9 mouse cellular contexts compared by ENCODE assay signal in genomic region chr1:135136500-135136899, GRCm38 (mm10). TPM values are rescaled to one million over a fixed set of nuclear protein-coding genes. Genes with fewer than 3 reads are reported as not detected.
DNase-seq lines count a peak whose midpoint lies in the region; ATAC-seq and TF ChIP-seq lines count a peak whose summit lies in the region.
"Had no signal": no experiment of that assay in that cellular context is flagged by ENCODE, and none has a peak within 500 bp of the region (broad histone marks: within the 10 kb centered on the region; RNA-seq: fewer than 3 reads in every experiment).

No protein-coding gene starts in this region.

- no peak overlapping the region for H3K9ac ChIP-seq in embryonic facial prominence, embryonic 11.5 days (replicated peaks; ENCODE audit: low read length)
- H3K9ac ChIP-seq in hindbrain, postnatal 0 days (replicated peaks; ENCODE audit: low read length): no peak overlapping the region
- H3K9ac ChIP-seq in lung, postnatal 0 days (replicated peaks; ENCODE audit: low read depth): no peak overlapping the region
- H3K9ac ChIP-seq: heart, embryonic 13.5 days had no signal

- H3K4me2 ChIP-seq in embryonic facial prominence, embryonic 11.5 days (ENCODE audit: low read depth, low read length): no peak overlapping the region
- H3K4me2 ChIP-seq in hindbrain, postnatal 0 days (ENCODE audit: low read depth, low read length): no peak overlapping the region
- no peak overlapping the region for H3K4me2 ChIP-seq in lung, postnatal 0 days (replicated peaks; ENCODE audit: low read depth, low read length)
- H3K4me2 ChIP-seq: heart, embryonic 13.5 days had no signal

- no peak overlapping the region for H3K27ac ChIP-seq in embryonic facial prominence, embryonic 11.5 days (replicated peaks; ENCODE audit: low read depth, low read length)
- H3K27ac ChIP-seq in hindbrain, postnatal 0 days: no peak overlapping the region
- H3K27ac ChIP-seq in lung, postnatal 0 days (ENCODE audit: low read length): no peak overlapping the region
- H3K27ac ChIP-seq: heart, embryonic 13.5 days had no signal

- no peaks in the 10 kb centered on the region for H3K9me3 ChIP-seq in embryonic facial prominence, embryonic 11.5 days (replicated peaks; ENCODE audit: control insufficient read depth, low read length)
- H3K9me3 ChIP-seq in hindbrain, postnatal 0 days (ENCODE audit: low read length): no peaks in the 10 kb centered on the region
- no peaks in the 10 kb centered on the region for H3K9me3 ChIP-seq in lung, postnatal 0 days (ENCODE audit: low read length)
- H3K9me3 ChIP-seq: heart, embryonic 13.5 days had no signal

- DNase-seq in right cerebral cortex, adult 18-20 months: peak; percentile 49
- DNase-seq in right cerebral cortex, postnatal 25 days: no peak
- DNase-seq in adrenal gland, postnatal 14 days: peak; percentile 72
- peak; percentile 85 for DNase-seq in embryonic facial prominence, embryonic 11.5 days (ENCODE audit: low spot score)
- DNase-seq in hindbrain, postnatal 0 days (ENCODE audit: low spot score): peak; percentile 82
- peak; percentile 66 for DNase-seq in lung, postnatal 0 days (ENCODE audit: low spot score)
- DNase-seq in retina, adult 2 months (ENCODE audit: low read depth, low spot score): peak; percentile 67

- H3K36me3 ChIP-seq in embryonic facial prominence, embryonic 11.5 days (replicated peaks; ENCODE audit: control insufficient read depth, insufficient read depth, low read depth, low read length): no peaks in the 10 kb centered on the region
- H3K36me3 ChIP-seq in hindbrain, postnatal 0 days (ENCODE audit: insufficient read depth, low read length): no peaks in the 10 kb centered on the region
- H3K36me3 ChIP-seq in lung, postnatal 0 days (ENCODE audit: insufficient read depth, low read length): no peaks in the 10 kb centered on the region
- H3K36me3 ChIP-seq: heart, embryonic 13.5 days had no signal

- TF ChIP-seq CTCF in hindbrain, postnatal 0 days (IDR thresholded peaks at IDR 0.05; ENCODE audit: low read depth): peak; percentile 100
- peak; percentile 100 for TF ChIP-seq CTCF in lung, postnatal 0 days (IDR thresholded peaks at IDR 0.05)

- 13% methylated on average over 1 of the region's 1 CpGs for WGBS in embryonic facial prominence, embryonic 11.5 days
- WGBS in hindbrain, postnatal 0 days: 2% methylated on average over 1 of the region's 1 CpGs
- 4% methylated on average over 1 of the region's 1 CpGs for WGBS in lung, postnatal 0 days

- no peak; the same call in 1 of the 2 replicates for ATAC-seq in embryonic facial prominence, embryonic 11.5 days (replicated peaks; ENCODE audit: insufficient number of reproducible peaks, low FRiP score, low TSS enrichment, low read depth)
- peak; percentile 68 for ATAC-seq in hindbrain, postnatal 0 days
- ATAC-seq in lung, postnatal 0 days: no peak; the same call in 1 of the 2 replicates
- no peak for ATAC-seq in megakaryocyte-erythroid progenitor cell, adult 5-6 weeks (replicated peaks; ENCODE audit: low FRiP score, low TSS enrichment, poor library complexity, severe bottlenecking)

- TF ChIP-seq EP300 in lung, postnatal 0 days (IDR thresholded peaks at IDR 0.05): no peak

- no peaks in the 10 kb centered on the region for H3K4me1 ChIP-seq in embryonic facial prominence, embryonic 11.5 days (ENCODE audit: control insufficient read depth, insufficient read depth, low read length)
- H3K4me1 ChIP-seq in hindbrain, postnatal 0 days (ENCODE audit: insufficient read depth, low read length): no peaks in the 10 kb centered on the region
- H3K4me1 ChIP-seq in lung, postnatal 0 days (ENCODE audit: insufficient read depth, low read depth, low read length): no peaks in the 10 kb centered on the region

- H3K4me3 ChIP-seq in embryonic facial prominence, embryonic 11.5 days (ENCODE audit: low read depth, low read length): no peak overlapping the region
- H3K4me3 ChIP-seq in hindbrain, postnatal 0 days (ENCODE audit: low read length): no peak overlapping the region
- no peak overlapping the region for H3K4me3 ChIP-seq in lung, postnatal 0 days (ENCODE audit: low read depth, low read length)
- H3K4me3 ChIP-seq: heart, embryonic 13.5 days had no signal

- H3K27me3 ChIP-seq in embryonic facial prominence, embryonic 11.5 days (ENCODE audit: control insufficient read depth, insufficient read depth, low read length): no peaks in the 10 kb centered on the region
- no peaks in the 10 kb centered on the region for H3K27me3 ChIP-seq in hindbrain, postnatal 0 days (ENCODE audit: insufficient read depth, low read length)
- H3K27me3 ChIP-seq in lung, postnatal 0 days (replicated peaks; ENCODE audit: insufficient read depth, low read length): no peaks in the 10 kb centered on the region

RNA-seq across cellular contexts. Expression of gene Ptpn7, which starts 4.0 kb away (rescaled TPM):
- 1.1 and 3.9 TPM in 2 replicates for total RNA-seq in adrenal gland, postnatal 14 days (2021)
- polyA plus RNA-seq in embryonic facial prominence, embryonic 11.5 days (2014; fragmentation: Nextera tagmentation; extraction: Ambion mirVana): 0.92 and 1.9 TPM in 2 replicates
- total RNA-seq in hindbrain, postnatal 0 days (2014; rRNA removed): 0.10 and 0.54 TPM in 2 replicates
- 0.10 and 0.11 TPM in 2 replicates for polyA plus RNA-seq in hindbrain, postnatal 0 days (2015; fragmentation: Nextera tagmentation; extraction: Ambion mirVana)
- polyA plus RNA-seq in lung, postnatal 0 days (2015; fragmentation: Nextera tagmentation; extraction: Ambion mirVana): 2.9 and 3.0 TPM in 2 replicates
- 108 and 110 TPM in 2 replicates for total RNA-seq in megakaryocyte-erythroid progenitor cell, adult 5-6 weeks (2014; fragmentation: Nextera tagmentation)
- total RNA-seq in megakaryocyte-erythroid progenitor cell, adult 5-6 weeks (2017): 68.5 and 93.7 TPM in 2 replicates

RNA-seq across cellular contexts. Expression of gene Arl8a, which starts 10.1 kb away (rescaled TPM):
- total RNA-seq in adrenal gland, postnatal 14 days (2021): 41.9 and 57.3 TPM in 2 replicates
- polyA plus RNA-seq in embryonic facial prominence, embryonic 11.5 days (2014; fragmentation: Nextera tagmentation; extraction: Ambion mirVana): 44.2 and 52.2 TPM in 2 replicates
- total RNA-seq in hindbrain, postnatal 0 days (2014; rRNA removed): 251 and 277 TPM in 2 replicates
- 329 and 369 TPM in 2 replicates for polyA plus RNA-seq in hindbrain, postnatal 0 days (2015; fragmentation: Nextera tagmentation; extraction: Ambion mirVana)
- polyA plus RNA-seq in lung, postnatal 0 days (2015; fragmentation: Nextera tagmentation; extraction: Ambion mirVana): 51.8 and 56.3 TPM in 2 replicates
- total RNA-seq in megakaryocyte-erythroid progenitor cell, adult 5-6 weeks (2014; fragmentation: Nextera tagmentation): 23.8 and 38.4 TPM in 2 replicates
- total RNA-seq in megakaryocyte-erythroid progenitor cell, adult 5-6 weeks (2017): 7.9 and 14.8 TPM in 2 replicates

RNA-seq across cellular contexts. Expression of gene Gpr37l1, which starts 31.0 kb away (rescaled TPM):
- total RNA-seq in adrenal gland, postnatal 14 days (2021): 1.8 and 2.4 TPM in 2 replicates
- not detected in 2 replicates for polyA plus RNA-seq in embryonic facial prominence, embryonic 11.5 days (2014; fragmentation: Nextera tagmentation; extraction: Ambion mirVana)
- total RNA-seq in hindbrain, postnatal 0 days (2014; rRNA removed): 42.6 and 66.3 TPM in 2 replicates
- 24.9 and 32.1 TPM in 2 replicates for polyA plus RNA-seq in hindbrain, postnatal 0 days (2015; fragmentation: Nextera tagmentation; extraction: Ambion mirVana)
- 0.06 and 0.19 TPM in 2 replicates for polyA plus RNA-seq in lung, postnatal 0 days (2015; fragmentation: Nextera tagmentation; extraction: Ambion mirVana)
- not detected in 2 replicates for total RNA-seq in megakaryocyte-erythroid progenitor cell, adult 5-6 weeks (2014; fragmentation: Nextera tagmentation)
- not detected in 2 replicates for total RNA-seq in megakaryocyte-erythroid progenitor cell, adult 5-6 weeks (2017)
- polyA plus RNA-seq: heart, embryonic 13.5 days had no signal

RNA-seq across cellular contexts. Expression of gene Lgr6, which starts 31.4 kb away (rescaled TPM):
- total RNA-seq in adrenal gland, postnatal 14 days (2021): 15.1 and 22.0 TPM in 2 replicates
- 0.77 and 0.93 TPM in 2 replicates for polyA plus RNA-seq in embryonic facial prominence, embryonic 11.5 days (2014; fragmentation: Nextera tagmentation; extraction: Ambion mirVana)
- 4.6 and 5.0 TPM in 2 replicates for total RNA-seq in hindbrain, postnatal 0 days (2014; rRNA removed)
- 2.7 and 3.1 TPM in 2 replicates for polyA plus RNA-seq in hindbrain, postnatal 0 days (2015; fragmentation: Nextera tagmentation; extraction: Ambion mirVana)
- 2.9 and 3.9 TPM in 2 replicates for polyA plus RNA-seq in lung, postnatal 0 days (2015; fragmentation: Nextera tagmentation; extraction: Ambion mirVana)
- not detected in 2 replicates for total RNA-seq in megakaryocyte-erythroid progenitor cell, adult 5-6 weeks (2014; fragmentation: Nextera tagmentation)
- not detected in 2 replicates for total RNA-seq in megakaryocyte-erythroid progenitor cell, adult 5-6 weeks (2017)

Comparison
In these comparisons a context has a peak if more than half of its experiments do, and no peak if none do; other contexts are left out.
1. RNA of gene Ptpn7, which starts 4.0 kb away (total RNA-seq): 68.5 to 110 TPM in megakaryocyte-erythroid progenitor cell, adult 5-6 weeks; 1.1 to 3.9 TPM in adrenal gland, postnatal 14 days and 0.10 to 0.54 TPM in hindbrain, postnatal 0 days; every median in the first group is over 10 times any median in the second.
2. RNA of gene Gpr37l1, which starts 31.0 kb away (total RNA-seq): 42.6 to 66.3 TPM in hindbrain, postnatal 0 days; 1.8 to 2.4 TPM in adrenal gland, postnatal 14 days and not detected in megakaryocyte-erythroid progenitor cell, adult 5-6 weeks; every median in the first group is over 10 times any median in the second.